ENCODE assay signal across 31 mouse cellular contexts in the genomic region with DNA sequence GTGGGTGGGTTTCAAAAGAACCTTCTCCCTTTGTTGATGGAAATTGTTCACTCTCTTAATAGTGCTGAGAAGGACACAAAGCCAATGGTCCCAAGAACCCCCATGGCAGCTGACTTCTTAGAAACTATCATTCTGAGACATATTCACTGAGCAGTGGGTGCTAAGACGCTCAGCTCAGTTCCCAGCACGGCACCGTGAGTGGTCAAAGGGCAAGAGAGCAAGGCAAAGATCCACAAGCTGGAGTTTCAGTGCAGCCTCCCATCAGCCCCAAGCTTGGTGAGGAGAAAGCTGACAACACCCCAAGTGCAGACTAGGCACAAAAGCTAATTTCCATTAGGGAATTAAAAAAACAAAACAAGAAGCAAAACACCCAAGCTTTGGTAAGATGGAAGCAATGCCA. TPM values are rescaled to one million over a fixed set of nuclear protein-coding genes. Genes with fewer than 3 reads are reported as not detected.
DNase-seq lines count a peak whose midpoint lies in the region; ATAC-seq and TF ChIP-seq lines count a peak whose summit lies in the region.
"Had no signal": no experiment of that assay in that cellular context is flagged by ENCODE, and none has a peak within 500 bp of the region (broad histone marks: within the 10 kb centered on the region; RNA-seq: fewer than 3 reads in every experiment).

No protein-coding gene starts in this region.

- WGBS in hindbrain, embryonic 10.5 days: 64% methylated on average over 3 of the region's 3 CpGs
- WGBS in hindbrain, embryonic 12.5 days: 58% methylated on average over 3 of the region's 3 CpGs
- WGBS in kidney, adult 2 months: 56% methylated on average over 3 of the region's 3 CpGs
- 37% methylated on average over 3 of the region's 3 CpGs for WGBS in kidney, embryonic 14.5 days
- WGBS in midbrain, embryonic 13.5 days: 73% methylated on average over 3 of the region's 3 CpGs
- 60% methylated on average over 3 of the region's 3 CpGs for whole genome bisulfite sequencing in midbrain, embryonic 16.5 days

- H3K36me3 ChIP-seq in hindbrain, embryonic 10.5 days: peaks cover 33% of the 10 kb centered on the region
- H3K36me3 ChIP-seq in hindbrain, embryonic 12.5 days: 0 out of 2 replicates have a peak, but pooled peaks cover 5% of the 10 kb centered on the region
- no peaks in the 10 kb centered on the region; the same call in 1 of the 2 replicates for H3K36me3 ChIP-seq in kidney, adult 2 months (ENCODE audit: control insufficient read depth, insufficient read depth, low read length)
- H3K36me3 ChIP-seq in kidney, embryonic 14.5 days (ENCODE audit: control insufficient read depth, insufficient read depth, low read length): no peaks in the 10 kb centered on the region
- H3K36me3 ChIP-seq in midbrain, embryonic 13.5 days: peaks cover 9% of the 10 kb centered on the region; the same call in 1 of the 2 replicates
- no peaks in the 10 kb centered on the region for H3K36me3 ChIP-seq in midbrain, embryonic 16.5 days (ENCODE audit: control insufficient read depth, insufficient read depth, low read length)
- H3K36me3 ChIP-seq: embryonic facial prominence, embryonic 12.5 days; hindbrain, embryonic 15.5 days; intestine, embryonic 15.5 days had no signal

- no peak overlapping the region for H3K4me2 ChIP-seq in hindbrain, embryonic 12.5 days (replicated peaks)
- no peak overlapping the region for H3K4me2 ChIP-seq in kidney, embryonic 14.5 days (replicated peaks; ENCODE audit: low read depth, low read length)
- H3K4me2 ChIP-seq in midbrain, embryonic 13.5 days (replicated peaks): no peak overlapping the region
- no peak overlapping the region for H3K4me2 ChIP-seq in midbrain, embryonic 16.5 days (ENCODE audit: low read length)
- H3K4me2 ChIP-seq: embryonic facial prominence, embryonic 12.5 days; hindbrain, embryonic 15.5 days; intestine, embryonic 15.5 days had no signal

- no peak overlapping the region for H3K4me3 ChIP-seq in hindbrain, embryonic 10.5 days
- no peak overlapping the region for H3K4me3 ChIP-seq in hindbrain, embryonic 12.5 days
- no peak overlapping the region for H3K4me3 ChIP-seq in kidney, adult 2 months (ENCODE audit: insufficient read depth, low read depth, low read length)
- H3K4me3 ChIP-seq in kidney, embryonic 14.5 days (ENCODE audit: low read length): no peak overlapping the region
- no peak overlapping the region for H3K4me3 ChIP-seq in midbrain, embryonic 13.5 days (replicated peaks)
- H3K4me3 ChIP-seq in midbrain, embryonic 16.5 days (ENCODE audit: low read depth, low read length): no peak overlapping the region
- H3K4me3 ChIP-seq: embryonic facial prominence, embryonic 12.5 days; gastrocnemius, adult 2 months; hindbrain, embryonic 15.5 days; intestine, embryonic 15.5 days had no signal

- no peaks in the 10 kb centered on the region for H3K9me3 ChIP-seq in hindbrain, embryonic 10.5 days
- H3K9me3 ChIP-seq in hindbrain, embryonic 12.5 days (replicated peaks): no peaks in the 10 kb centered on the region
- H3K9me3 ChIP-seq in kidney, embryonic 14.5 days (ENCODE audit: control insufficient read depth, low read length): no peaks in the 10 kb centered on the region
- H3K9me3 ChIP-seq in midbrain, embryonic 13.5 days: no peaks in the 10 kb centered on the region
- H3K9me3 ChIP-seq in midbrain, embryonic 16.5 days (replicated peaks; ENCODE audit: control insufficient read depth, low read length, poor library complexity, severe bottlenecking): no peaks in the 10 kb centered on the region
- H3K9me3 ChIP-seq: embryonic facial prominence, embryonic 12.5 days; hindbrain, embryonic 15.5 days; intestine, embryonic 15.5 days had no signal

- TF ChIP-seq POLR2A in kidney, adult 2 months (IDR thresholded peaks at IDR 0.05; ENCODE audit: low read depth, low read length): no peak

- H3K27me3 ChIP-seq in hindbrain, embryonic 10.5 days (ENCODE audit: insufficient read depth, poor library complexity, severe bottlenecking): no peaks in the 10 kb centered on the region
- H3K27me3 ChIP-seq in hindbrain, embryonic 12.5 days: no peaks in the 10 kb centered on the region
- no peaks in the 10 kb centered on the region for H3K27me3 ChIP-seq in kidney, adult 2 months (replicated peaks; ENCODE audit: control insufficient read depth, insufficient read depth, low read length)
- H3K27me3 ChIP-seq in kidney, embryonic 14.5 days (ENCODE audit: control insufficient read depth, insufficient read depth, low read length): no peaks in the 10 kb centered on the region
- no peaks in the 10 kb centered on the region for H3K27me3 ChIP-seq in midbrain, embryonic 13.5 days
- H3K27me3 ChIP-seq in midbrain, embryonic 16.5 days (ENCODE audit: control insufficient read depth, insufficient read depth, low read depth, low read length): no peaks in the 10 kb centered on the region
- H3K27me3 ChIP-seq: embryonic facial prominence, embryonic 12.5 days; hindbrain, embryonic 15.5 days; intestine, embryonic 15.5 days had no signal

- no peak overlapping the region for H3K9ac ChIP-seq in hindbrain, embryonic 12.5 days
- no peak overlapping the region for H3K9ac ChIP-seq in kidney, embryonic 14.5 days (ENCODE audit: low read depth, low read length)
- no peak overlapping the region for H3K9ac ChIP-seq in midbrain, embryonic 13.5 days (replicated peaks)
- H3K9ac ChIP-seq in midbrain, embryonic 16.5 days (ENCODE audit: low read depth, low read length): no peak overlapping the region
- H3K9ac ChIP-seq: embryonic facial prominence, embryonic 12.5 days; hindbrain, embryonic 15.5 days; intestine, embryonic 15.5 days; liver, embryonic 14.5 days had no signal

- TF ChIP-seq CTCF in kidney, adult 2 months (conservative IDR thresholded peaks at IDR 0.05; ENCODE audit: insufficient read depth, insufficient read length, low read depth, low read length): no peak

- peaks cover 99% of the 10 kb centered on the region for H3K4me1 ChIP-seq in hindbrain, embryonic 10.5 days (replicated peaks)
- peaks cover 89% of the 10 kb centered on the region for H3K4me1 ChIP-seq in hindbrain, embryonic 12.5 days
- peaks cover 22% of the 10 kb centered on the region for H3K4me1 ChIP-seq in kidney, adult 2 months (ENCODE audit: control insufficient read depth, insufficient read depth, low read length)
- H3K4me1 ChIP-seq in kidney, embryonic 14.5 days (ENCODE audit: control insufficient read depth, insufficient read depth, low read length): peaks cover 47% of the 10 kb centered on the region
- H3K4me1 ChIP-seq in midbrain, embryonic 13.5 days (replicated peaks): peaks cover 84% of the 10 kb centered on the region
- H3K4me1 ChIP-seq in midbrain, embryonic 16.5 days (ENCODE audit: control insufficient read depth, insufficient read depth, low read length): peaks cover 45% of the 10 kb centered on the region

- no peak for DNase-seq in hindbrain, embryonic 10.5 days (ENCODE audit: low spot score)
- DNase-seq in kidney, adult 2 months: peak; percentile 77
- peak; percentile 61 for DNase-seq in kidney, postnatal 36 days
- DNase-seq in T-cell, adult 2 months (ENCODE audit: low spot score): no peak
- DNase-seq: adrenal gland, postnatal 25 days; cerebellum, adult 11-12 months; cerebellum, adult 9-11 months; embryo, embryonic 11 days; gastrocnemius, adult 2 months; gastrocnemius, postnatal 36 days; heart, adult 18-20 months; heart, postnatal 14 days; layer of hippocampus, adult 9-11 months; liver; lung, adult 2 months; lung, postnatal 10 days; right cerebral cortex, postnatal 4 days; thymus, adult 18-20 months; thymus, postnatal 4 days had no signal

- peak overlapping the region; percentile 23; the same call in 1 of the 2 replicates for H3K27ac ChIP-seq in hindbrain, embryonic 10.5 days
- H3K27ac ChIP-seq in hindbrain, embryonic 12.5 days: no peak overlapping the region; the same call in 1 of the 2 replicates
- no peak overlapping the region for H3K27ac ChIP-seq in kidney, adult 2 months (ENCODE audit: insufficient read depth, low read depth, low read length)
- H3K27ac ChIP-seq in kidney, embryonic 14.5 days (ENCODE audit: low read depth, low read length): no peak overlapping the region
- peak overlapping the region; percentile 44; the same call in 1 of the 2 replicates for H3K27ac ChIP-seq in midbrain, embryonic 13.5 days
- no peak overlapping the region for H3K27ac ChIP-seq in midbrain, embryonic 16.5 days (ENCODE audit: low read length)
- H3K27ac ChIP-seq: embryonic facial prominence, embryonic 12.5 days; gastrocnemius, adult 2 months; intestine, embryonic 15.5 days; liver, embryonic 14.5 days; macrophage; stomach, postnatal 0 days had no signal

- ATAC-seq in hindbrain, embryonic 12.5 days (ENCODE audit: low FRiP score): no peak
- no peak for ATAC-seq in kidney, embryonic 14.5 days (ENCODE audit: low FRiP score, low TSS enrichment)
- no peak for ATAC-seq in midbrain, embryonic 13.5 days
- ATAC-seq in midbrain, embryonic 16.5 days: no peak
- ATAC-seq: CD4-positive, CD25-positive, alpha-beta regulatory T cell, adult 4 months; forebrain, embryonic 16.5 days; intestine, embryonic 15.5 days had no signal

RNA-seq across cellular contexts. Expression of a gene that starts 25.9 kb away (rescaled TPM):
- 42.7 and 57.7 TPM in 2 replicates for polyA plus RNA-seq in hindbrain, embryonic 10.5 days (2016; fragmentation: Nextera tagmentation; extraction: Ambion mirVana)
- polyA plus RNA-seq in hindbrain, embryonic 12.5 days (2016; fragmentation: Nextera tagmentation; extraction: Ambion mirVana): 19.0 and 22.9 TPM in 2 replicates
- polyA plus RNA-seq in kidney, adult 2 months (2012; rRNA removed): 4.6 and 5.0 TPM in 2 replicates
- 6.5 and 7.2 TPM in 2 replicates for polyA plus RNA-seq in kidney, embryonic 14.5 days (2014; fragmentation: Nextera tagmentation; extraction: Ambion mirVana)
- 15.1 and 18.0 TPM in 2 replicates for polyA plus RNA-seq in midbrain, embryonic 13.5 days (2015; fragmentation: Nextera tagmentation; extraction: Ambion mirVana)
- polyA plus RNA-seq in midbrain, embryonic 16.5 days (2015; fragmentation: Nextera tagmentation; extraction: Ambion mirVana): 6.6 and 9.1 TPM in 2 replicates

RNA-seq across cellular contexts. Expression of a gene that starts 45.0 kb away (rescaled TPM):
- 90.7 and 105 TPM in 2 replicates for polyA plus RNA-seq in hindbrain, embryonic 10.5 days (2016; fragmentation: Nextera tagmentation; extraction: Ambion mirVana)
- polyA plus RNA-seq in hindbrain, embryonic 12.5 days (2016; fragmentation: Nextera tagmentation; extraction: Ambion mirVana): 81.8 and 82.5 TPM in 2 replicates
- 71.1 and 81.0 TPM in 2 replicates for polyA plus RNA-seq in kidney, adult 2 months (2012; rRNA removed)
- polyA plus RNA-seq in kidney, embryonic 14.5 days (2014; fragmentation: Nextera tagmentation; extraction: Ambion mirVana): 61.0 and 69.3 TPM in 2 replicates
- 80.0 and 84.9 TPM in 2 replicates for polyA plus RNA-seq in midbrain, embryonic 13.5 days (2015; fragmentation: Nextera tagmentation; extraction: Ambion mirVana)
- polyA plus RNA-seq in midbrain, embryonic 16.5 days (2015; fragmentation: Nextera tagmentation; extraction: Ambion mirVana): 58.8 and 62.9 TPM in 2 replicates

Comparison
In these comparisons a context has a peak if more than half of its experiments do, and no peak if none do; other contexts are left out.
1. H3K27ac ChIP-seq: peak in hindbrain, embryonic 10.5 days (single experiment) and midbrain, embryonic 13.5 days (single experiment); none in hindbrain, embryonic 12.5 days (single experiment), kidney, adult 2 months (single experiment), kidney, embryonic 14.5 days (single experiment) and midbrain, embryonic 16.5 days (single experiment).
2. DNase-seq: peak in kidney, adult 2 months (single experiment) and kidney, postnatal 36 days (2 of 2); none in hindbrain, embryonic 10.5 days (single experiment) and T-cell, adult 2 months (single experiment).